Mouse (Mus musculus) midbrain, embryonic 13.5 days (tissue): Measurements from ENCODE around the gene Plac9a. TPM values are rescaled to one million over a fixed set of nuclear protein-coding genes. Genes with fewer than 3 reads are reported as not detected.

Source experiments
- ATAC-seq: fragments of 200-750 bp; cut with Nextera tagmentation; 2 replicates; pipeline ENCODE4 v1.8.0; 2017; ENCODE audit warnings: mild to moderate bottlenecking, moderate TSS enrichment, moderate library complexity
- H3K27ac ChIP-seq: fragments of 300-500 bp; sonication (generic); 2 replicates; pipeline ENCODE4 v1.5.1; 2015; ENCODE audit warnings: inconsistent platforms, mild to moderate bottlenecking, moderate library complexity
- H3K27me3 ChIP-seq: fragments of 300-500 bp; sonication (generic); 2 replicates; pipeline ENCODE4 v1.6.1; 2015; ENCODE audit warnings: mild to moderate bottlenecking, inconsistent platforms
- H3K36me3 ChIP-seq: fragments of 300-500 bp; sonication (generic); 2 replicates; pipeline ENCODE4 v1.6.1; 2015; ENCODE audit warnings: mild to moderate bottlenecking, inconsistent platforms
- H3K4me1 ChIP-seq: fragments of 300-500 bp; sonication (generic); replicated peaks from 2 replicates; pipeline ENCODE4 v1.6.1; 2015; ENCODE audit warnings: inconsistent platforms
- H3K4me2 ChIP-seq: fragments of 300-500 bp; sonication (generic); replicated peaks from 2 replicates; pipeline ENCODE4 v1.6.1; 2015; ENCODE audit warnings: moderate library complexity, mild to moderate bottlenecking, inconsistent platforms
- H3K4me3 ChIP-seq: fragments of 300-500 bp; sonication (generic); replicated peaks from 2 replicates; pipeline ENCODE4 v1.5.1; 2015; ENCODE audit warnings: mild to moderate bottlenecking, inconsistent platforms
- H3K9ac ChIP-seq: fragments of 300-500 bp; sonication (generic); replicated peaks from 2 replicates; pipeline ENCODE4 v1.6.1; 2015; ENCODE audit warnings: mild to moderate bottlenecking, inconsistent platforms
- H3K9me3 ChIP-seq: fragments of 300-500 bp; sonication (generic); 2 replicates; pipeline ENCODE4 v1.6.1; 2016; ENCODE audit warnings: mild to moderate bottlenecking, inconsistent platforms
- WGBS: fragments of 180-500 bp; shearing (Covaris S2); methylation state at CpG from one replicate; pipeline ENCODE4 v1.1.7; 2015; 5-methylcytosine and 5-hydroxymethylcytosine counted together
- polyA plus RNA-seq: library from polyadenylated mRNA; unstranded; fragments of >200 nt; fragmentation: Nextera tagmentation; extraction: Ambion mirVana; gene quantifications from 2 replicates; pipeline ENCODE4 v1.2.1, GENCODE M21; 2015

Plac9a gene
- polyA plus RNA-seq, 1 experiment from 2014 or later: not detected

GRCm38 (mm10) chr14:25845832-25846383 lies 57.0 kb downstream of the Plac9a start:
- H3K4me2 ChIP-seq: no peak overlapping the region
- no peak overlapping the region for H3K4me3 ChIP-seq
- 93% methylated on average over 6 of the region's 6 CpGs for WGBS
- H3K9ac ChIP-seq: no peak overlapping the region
- no peak for ATAC-seq
- no peak overlapping the region for H3K27ac ChIP-seq
- H3K4me1 ChIP-seq: peaks cover 15% of the 10 kb centered on the region
- no peaks in the 10 kb centered on the region for H3K36me3 ChIP-seq
- H3K27me3 ChIP-seq: peaks cover 49% of the 10 kb centered on the region
- H3K9me3 ChIP-seq: no peaks in the 10 kb centered on the region

GRCm38 (mm10) chr14:25844372-25844771 lies 58.5 kb downstream of the Plac9a start:
- no peak for ATAC-seq
- Histone ChIP-seq H3K4me2 (no peak overlapping the region), H3K9ac (no peak overlapping the region), H3K4me3 (no peak overlapping the region), H3K9me3 (no peaks in the 10 kb centered on the region), H3K27me3 (peaks cover 55% of the 10 kb centered on the region), H3K36me3 (no peaks in the 10 kb centered on the region), H3K4me1 (peaks cover 15% of the 10 kb centered on the region), H3K27ac (no peak overlapping the region)
- 94% methylated on average over 4 of the region's 4 CpGs for WGBS

GRCm38 (mm10) chr14:25842688-25843003 lies 60.3 kb downstream of the Plac9a start:
- Histone ChIP-seq H3K4me3 (peak overlapping the region; percentile 50), H3K9me3 (no peaks in the 10 kb centered on the region), H3K27ac (no peak overlapping the region), H3K4me2 (peak overlapping the region; percentile 87), H3K4me1 (peaks cover 15% of the 10 kb centered on the region), H3K9ac (peak overlapping the region; percentile 30; the same call in 1 of the 2 replicates), H3K36me3 (no peaks in the 10 kb centered on the region), H3K27me3 (peaks cover 55% of the 10 kb centered on the region)
- no peak for ATAC-seq
- 2% methylated on average over 12 of the region's 12 CpGs for WGBS

GRCm38 (mm10) chr14:25841991-25842687 lies 60.8 kb downstream of the Plac9a start, which contains the start of gene Anxa11:
TSS of gene Anxa11 (plus strand) at chr14:25842156.
- Histone ChIP-seq H3K27me3 (peaks cover 55% of the 10 kb centered on the region), H3K9me3 (no peaks in the 10 kb centered on the region), H3K36me3 (no peaks in the 10 kb centered on the region), H3K4me3 (peak within 1 kb of the TSS; percentile 50), H3K4me2 (peak within 1 kb of the TSS; percentile 87), H3K9ac (peak within 1 kb of the TSS; percentile 30; the same call in 1 of the 2 replicates), H3K27ac (no peak within 1 kb of the TSS), H3K4me1 (peaks cover 15% of the 10 kb centered on the region)
- ATAC-seq: peak; percentile 45
- WGBS: under 1% methylated on average over 54 of the region's 54 CpGs

- Histone ChIP-seq H3K4me3 (peak overlapping the region; percentile 50), H3K4me2 (peak overlapping the region; percentile 87), H3K9ac (no peak overlapping the region), H3K27ac (no peak overlapping the region), H3K27me3 (peaks cover 51% of the 10 kb centered on the region), H3K9me3 (no peaks in the 10 kb centered on the region), H3K36me3 (no peaks in the 10 kb centered on the region), H3K4me1 (peaks cover 15% of the 10 kb centered on the region)
- 5% methylated on average over 4 of the region's 4 CpGs for WGBS
- no peak for ATAC-seq
Measured at GRCm38 (mm10) chr14:25841579-25841978, 61.3 kb downstream of the Plac9a start.

- no peak overlapping the region for H3K4me3 ChIP-seq
- no peaks in the 10 kb centered on the region for H3K9me3 ChIP-seq
- ATAC-seq: no peak
- 11% methylated on average over 7 of the region's 7 CpGs for WGBS
- no peak overlapping the region for H3K27ac ChIP-seq
- H3K4me1 ChIP-seq: peaks cover 15% of the 10 kb centered on the region
- no peaks in the 10 kb centered on the region for H3K36me3 ChIP-seq
- H3K9ac ChIP-seq: no peak overlapping the region
- H3K4me2 ChIP-seq: no peak overlapping the region
- H3K27me3 ChIP-seq: peaks cover 51% of the 10 kb centered on the region
Measured at GRCm38 (mm10) chr14:25840961-25841360, 61.9 kb downstream of the Plac9a start.

GRCm38 (mm10) chr14:25839791-25840190 lies 63.1 kb downstream of the Plac9a start:
- H3K27me3 ChIP-seq: peaks cover 42% of the 10 kb centered on the region
- no peak for ATAC-seq
- peaks cover 15% of the 10 kb centered on the region for H3K4me1 ChIP-seq
- H3K9me3 ChIP-seq: no peaks in the 10 kb centered on the region
- H3K36me3 ChIP-seq: no peaks in the 10 kb centered on the region
- H3K9ac ChIP-seq: no peak overlapping the region
- H3K27ac ChIP-seq: no peak overlapping the region
- WGBS: 73% methylated on average over 7 of the region's 7 CpGs
- no peak overlapping the region for H3K4me3 ChIP-seq
- H3K4me2 ChIP-seq: no peak overlapping the region

GRCm38 (mm10) chr14:25838411-25838810 lies 64.5 kb downstream of the Plac9a start:
- Histone ChIP-seq H3K36me3 (no peaks in the 10 kb centered on the region), H3K4me2 (no peak overlapping the region), H3K9ac (no peak overlapping the region), H3K27me3 (peaks cover 30% of the 10 kb centered on the region), H3K27ac (no peak overlapping the region), H3K4me1 (peaks cover 15% of the 10 kb centered on the region), H3K4me3 (no peak overlapping the region), H3K9me3 (no peaks in the 10 kb centered on the region)
- ATAC-seq: no peak
- WGBS: 42% methylated on average over 8 of the region's 8 CpGs

Other genes starting within 250 kb of the Plac9a start
- gene Ppif, start 208.9 kb downstream of the Plac9a start, polyA plus RNA-seq: 25.3 and 25.5 TPM in 2 replicates
- gene Zcchc24, start 134.1 kb downstream of the Plac9a start, polyA plus RNA-seq: 7.3 and 9.3 TPM in 2 replicates
- gene Anxa11, start 60.9 kb downstream of the Plac9a start, polyA plus RNA-seq: 1.9 TPM in 2 replicates
- 2.6 and 2.9 TPM in 2 replicates for gene Tmem254a, start 24.6 kb upstream of the Plac9a start, polyA plus RNA-seq
- gene Cphx1, start 35.2 kb upstream of the Plac9a start, polyA plus RNA-seq: not detected in 2 replicates
- 6.3 and 7.7 TPM in 2 replicates for gene Duxbl1, start 75.5 kb upstream of the Plac9a start, polyA plus RNA-seq
- gene Gm9780, start 139.6 kb upstream of the Plac9a start, polyA plus RNA-seq: 3.0 and 3.4 TPM in 2 replicates
- gene Tmem254c, start 164.3 kb upstream of the Plac9a start, polyA plus RNA-seq: 17.6 and 21.9 TPM in 2 replicates
- gene Cphx2, start 178.4 kb upstream of the Plac9a start, polyA plus RNA-seq: not detected in 2 replicates
- not detected in 2 replicates for gene Cphx3, start 179.2 kb upstream of the Plac9a start, polyA plus RNA-seq
- not detected in 2 replicates for gene Duxbl2, start 215.2 kb upstream of the Plac9a start, polyA plus RNA-seq